Mouse (Mus musculus) erythroblast, embryonic 14.5 days (primary cell): ENCODE data around the gene Pcyt1b.

Source experiments
- GATA1 ChIP-seq: IDR thresholded peaks from 2 replicates; pipeline ENCODE4 v1.6.1; 2012; ENCODE audit warnings: low read length, inconsistent platforms, mixed read lengths
- TAL1 ChIP-seq: IDR thresholded peaks from 3 replicates; pipeline ENCODE4 v1.6.1; 2012; ENCODE audit warnings: low read length, inconsistent platforms, mixed read lengths

GRCm38 (mm10) chrX:93644022-93644421 lies 10.6 kb upstream of the Pcyt1b start:
- TF ChIP-seq GATA1 = no peak
- TF ChIP-seq TAL1 = no peak
